Mouse (Mus musculus) forelimb bud, embryonic 11.5 days (tissue): ENCODE measurements around the gene Robo1.
A peak's percentile ranks its signal among the peaks of the same experiment; 100 is the strongest.

Experiments used
- DNase-seq: peaks from one replicate; pipeline ENCODE4 v3.0.0-alpha.2; 2012; ENCODE audit warnings: low read depth, low spot score

Robo1 gene

DNA sequence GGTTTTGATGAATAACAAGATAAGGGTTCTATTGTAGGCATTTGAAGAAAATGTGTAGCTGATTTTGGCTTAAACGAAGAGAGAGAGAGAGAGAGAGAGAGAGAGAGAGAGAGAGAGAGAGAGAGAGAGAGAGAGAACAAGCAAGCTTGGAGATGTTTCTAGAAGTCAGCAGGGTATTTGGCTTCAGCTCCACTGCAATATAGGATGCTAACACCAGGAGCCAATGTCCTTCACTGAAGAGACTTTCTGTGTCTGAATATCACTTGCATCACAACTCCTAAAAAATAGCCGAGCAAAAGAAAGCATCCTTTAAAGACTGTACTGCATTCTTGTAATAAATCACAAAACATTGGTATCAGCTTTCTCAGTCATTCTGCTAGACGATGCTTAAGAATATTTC, 503.8 kb downstream of the Robo1 start:
- DNase-seq, result no peak

DNA sequence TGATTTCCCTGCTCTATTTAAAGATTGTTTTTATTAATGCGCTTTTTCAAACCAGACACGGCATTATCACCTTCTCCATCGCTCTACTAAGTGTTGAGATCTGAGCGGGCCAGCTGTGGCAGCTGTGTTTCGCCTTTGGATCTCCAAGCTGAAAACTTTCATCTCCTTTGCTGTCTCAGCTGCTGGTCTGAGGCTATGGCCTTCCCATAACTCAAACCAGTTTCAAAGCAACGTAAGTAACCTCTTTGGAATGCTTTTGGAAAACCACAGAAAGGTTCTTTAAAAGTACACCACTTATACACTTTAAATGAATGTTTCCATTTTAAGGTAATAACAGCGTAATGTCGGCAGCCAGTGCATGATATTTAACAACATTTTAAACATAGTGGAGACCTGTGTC, 520.3 kb downstream of the Robo1 start:
- DNase-seq, result no peak

DNA sequence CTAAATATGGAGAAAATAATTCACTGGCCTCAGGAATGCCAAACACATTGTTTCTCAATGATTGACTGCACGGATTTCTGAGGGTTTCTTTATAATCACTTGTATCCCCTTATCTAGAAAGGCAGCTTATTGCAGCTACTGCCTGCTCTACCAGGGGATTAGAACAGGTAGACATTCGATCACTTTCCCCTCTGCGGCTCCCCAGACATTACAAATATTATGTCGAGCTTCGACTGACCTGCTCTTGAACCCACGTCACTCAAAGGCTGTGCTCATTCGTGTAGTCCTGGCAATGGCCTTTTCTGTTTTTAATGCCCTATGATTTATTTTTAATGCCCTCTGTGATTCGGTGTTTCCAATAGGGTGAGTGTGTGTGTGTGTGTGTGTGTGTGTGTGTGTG, 521.4 kb downstream of the Robo1 start:
- no peak for DNase-seq

DNA sequence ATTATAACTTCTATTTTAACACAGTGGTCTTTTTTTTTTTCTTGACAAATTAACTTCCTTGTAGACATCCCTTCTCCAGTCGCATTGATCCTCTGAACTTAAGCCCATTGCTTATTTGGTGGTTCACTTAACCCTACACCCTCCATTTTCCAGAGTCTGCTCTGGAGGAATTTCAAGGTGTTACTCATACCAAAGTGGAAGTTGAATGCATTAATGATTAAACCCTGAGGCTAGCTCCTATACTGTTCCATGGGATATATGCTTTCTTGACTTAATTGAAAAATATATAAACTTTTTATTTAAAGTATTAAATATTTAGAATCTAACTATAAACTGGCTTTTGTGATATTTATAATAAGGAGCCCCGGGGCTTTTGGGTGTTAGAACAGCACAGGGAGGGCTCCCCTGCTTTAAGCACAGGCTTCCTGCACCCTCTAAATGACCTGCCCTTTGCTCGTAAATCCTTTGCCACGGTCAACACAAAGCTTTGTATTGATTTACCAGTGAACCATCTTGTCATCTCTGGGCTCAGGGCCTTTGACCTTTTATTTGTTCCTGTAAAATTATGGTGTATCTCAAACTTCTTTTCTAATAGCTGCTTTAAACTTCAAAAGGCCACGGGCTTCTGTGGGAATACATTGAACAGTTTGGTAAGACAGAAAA, 522.4 kb downstream of the Robo1 start:
- no peak for DNase-seq

DNA sequence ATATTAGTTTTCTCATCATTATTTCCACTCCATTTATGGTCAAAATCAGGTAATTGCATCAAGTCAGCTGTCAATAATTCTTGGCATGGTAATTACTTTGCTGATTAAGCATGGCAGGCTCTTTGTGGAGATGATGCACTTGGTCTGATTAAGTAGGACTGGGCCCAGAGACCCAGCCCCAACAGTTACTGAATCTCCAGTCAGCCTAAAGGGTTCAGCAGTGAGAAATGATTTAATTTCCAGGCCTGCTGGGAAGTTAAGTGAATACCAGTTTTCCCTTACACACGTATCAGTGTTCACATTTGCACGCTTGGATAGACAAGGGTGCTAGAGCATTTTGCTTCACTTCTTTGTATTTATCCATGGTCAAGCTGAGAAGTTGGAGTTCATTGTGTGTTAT, 526.2 kb downstream of the Robo1 start:
- no peak for DNase-seq

DNA sequence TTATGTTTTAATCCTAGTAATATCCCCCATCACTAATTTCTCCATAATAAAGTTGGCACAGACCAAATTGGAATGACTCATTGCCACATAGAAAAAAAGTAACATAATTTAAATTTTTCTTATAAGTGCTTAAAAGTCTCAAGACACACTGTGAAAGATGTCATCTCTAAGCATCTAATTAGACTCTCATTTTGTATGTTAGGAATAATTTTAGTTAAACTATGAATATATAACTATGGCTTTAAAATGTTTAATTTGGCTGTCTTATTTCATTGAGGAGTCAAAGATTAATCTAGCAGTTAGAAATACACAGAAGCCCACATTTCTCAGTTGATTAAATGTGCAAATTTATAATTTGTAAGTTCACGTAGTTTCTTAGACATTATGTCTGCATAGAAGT, 530.9 kb downstream of the Robo1 start:
- DNase-seq, result no peak

DNA sequence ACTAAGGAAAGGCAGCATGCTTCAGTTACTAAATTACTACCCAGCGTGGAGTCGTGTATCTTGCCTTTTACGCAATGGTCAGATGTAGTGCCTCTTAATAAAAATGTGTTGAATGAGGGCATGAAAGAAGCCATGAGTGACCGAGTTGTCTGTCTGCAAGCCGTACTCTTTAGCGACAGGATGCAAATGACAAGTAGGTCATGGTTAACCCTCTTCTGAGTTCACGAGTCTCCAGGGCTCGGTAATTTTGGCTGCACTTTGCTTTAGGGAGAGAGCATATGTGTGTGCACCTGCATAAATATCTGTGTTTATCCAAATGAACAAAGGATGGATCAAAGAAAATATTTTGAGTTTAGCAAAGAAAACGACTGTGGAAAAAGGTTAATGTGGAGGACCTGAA, 533.0 kb downstream of the Robo1 start:
- DNase-seq, result no peak

DNA sequence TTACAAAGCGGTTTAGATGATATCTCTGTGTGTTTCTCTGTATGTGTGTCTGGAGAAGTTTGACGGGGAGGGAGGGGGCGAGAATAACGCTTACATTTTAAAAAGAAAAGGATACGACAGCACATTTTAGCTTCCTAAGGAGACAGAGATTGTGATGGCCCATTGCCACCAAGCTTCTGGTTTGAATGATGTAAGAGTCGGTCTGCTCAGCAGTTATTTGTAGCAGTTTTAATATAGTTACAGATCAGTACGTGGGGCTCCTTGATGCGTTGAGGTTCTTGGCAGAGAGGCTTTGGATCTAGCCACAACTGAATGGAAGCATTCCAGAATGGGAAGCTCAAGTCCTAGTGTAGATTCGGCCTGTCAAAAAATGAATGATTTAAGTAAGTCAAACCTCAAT, 546.0 kb downstream of the Robo1 start:
- no peak for DNase-seq

DNA sequence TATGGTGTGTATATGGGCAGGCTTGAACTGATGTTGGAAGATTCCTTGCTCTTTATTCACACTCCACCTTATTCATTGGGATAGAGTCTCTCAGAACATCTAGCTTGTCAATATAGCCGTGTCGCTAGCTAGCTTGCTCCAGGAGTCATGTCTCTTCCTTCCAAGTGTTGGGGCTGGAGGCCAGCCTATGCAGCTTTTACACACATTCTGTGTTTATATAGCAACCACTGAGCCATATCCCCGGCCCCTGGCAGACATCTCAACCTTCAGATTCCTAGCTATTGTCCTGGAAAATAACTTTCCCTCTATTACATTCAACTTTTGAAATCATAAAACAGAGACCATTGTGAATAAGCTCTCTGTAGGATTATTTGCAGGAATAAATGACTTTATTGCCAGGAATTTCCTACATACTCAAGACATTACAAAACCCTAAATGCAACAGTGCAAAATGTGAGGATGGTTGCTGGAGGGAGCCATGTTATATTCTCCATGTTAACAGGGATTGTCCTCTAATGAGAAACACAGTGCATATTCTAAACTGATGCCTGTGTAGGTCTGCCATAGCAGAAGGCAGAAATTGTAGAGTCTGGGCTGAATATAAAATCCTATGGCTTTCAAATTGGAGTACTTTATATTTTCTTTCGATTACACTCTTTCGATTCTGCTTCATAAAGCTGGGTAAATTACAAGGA, 546.9 kb downstream of the Robo1 start:
- DNase-seq, result no peak

DNA sequence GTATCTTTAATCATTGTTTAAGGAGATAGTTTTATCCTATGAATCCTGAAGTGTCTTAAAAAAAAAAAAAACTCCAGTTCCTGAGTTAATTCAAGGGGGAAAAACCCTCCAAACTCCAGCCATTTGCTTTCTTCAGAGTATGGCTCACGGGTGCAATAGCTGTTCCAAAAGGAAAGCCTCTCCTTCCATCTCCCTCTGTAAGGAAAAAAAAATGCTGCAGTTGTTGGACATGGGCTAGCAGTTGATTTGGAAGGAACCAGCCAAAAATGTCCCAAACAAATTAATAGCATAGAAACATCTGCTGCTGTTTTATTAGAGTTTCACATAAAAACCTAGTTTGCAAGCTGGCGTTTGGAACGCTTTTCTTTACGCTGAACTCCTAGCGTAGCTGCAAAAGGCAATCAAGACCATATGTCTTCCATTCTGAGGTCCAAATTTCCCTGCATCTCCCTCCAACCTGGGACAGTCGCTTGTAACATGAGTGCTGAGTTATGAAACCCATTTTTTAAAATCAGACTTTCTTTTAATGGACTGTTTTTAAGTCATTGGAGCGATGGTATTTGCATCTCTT, 553.7 kb downstream of the Robo1 start:
- DNase-seq, result peak; percentile 70

DNA sequence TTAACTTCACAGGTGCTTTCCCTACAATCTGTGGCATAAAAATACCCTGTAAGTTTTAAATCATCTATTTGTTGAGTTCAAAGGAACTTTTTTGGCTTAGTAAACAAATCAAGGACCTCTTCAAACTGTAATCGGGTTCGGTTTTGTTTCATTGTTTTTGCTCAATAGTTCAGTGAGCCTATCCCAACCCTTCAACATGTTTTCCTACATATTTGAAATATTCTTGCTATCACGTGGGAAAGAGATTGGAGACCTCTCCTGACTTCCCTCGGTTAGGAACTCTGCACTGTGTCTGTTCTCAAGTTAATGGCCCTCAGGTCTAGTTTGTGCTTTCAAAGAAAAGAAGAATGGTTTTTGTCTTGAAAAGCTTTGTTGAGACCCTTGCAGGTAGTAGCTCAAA, 557.9 kb downstream of the Robo1 start:
- no peak for DNase-seq

DNA sequence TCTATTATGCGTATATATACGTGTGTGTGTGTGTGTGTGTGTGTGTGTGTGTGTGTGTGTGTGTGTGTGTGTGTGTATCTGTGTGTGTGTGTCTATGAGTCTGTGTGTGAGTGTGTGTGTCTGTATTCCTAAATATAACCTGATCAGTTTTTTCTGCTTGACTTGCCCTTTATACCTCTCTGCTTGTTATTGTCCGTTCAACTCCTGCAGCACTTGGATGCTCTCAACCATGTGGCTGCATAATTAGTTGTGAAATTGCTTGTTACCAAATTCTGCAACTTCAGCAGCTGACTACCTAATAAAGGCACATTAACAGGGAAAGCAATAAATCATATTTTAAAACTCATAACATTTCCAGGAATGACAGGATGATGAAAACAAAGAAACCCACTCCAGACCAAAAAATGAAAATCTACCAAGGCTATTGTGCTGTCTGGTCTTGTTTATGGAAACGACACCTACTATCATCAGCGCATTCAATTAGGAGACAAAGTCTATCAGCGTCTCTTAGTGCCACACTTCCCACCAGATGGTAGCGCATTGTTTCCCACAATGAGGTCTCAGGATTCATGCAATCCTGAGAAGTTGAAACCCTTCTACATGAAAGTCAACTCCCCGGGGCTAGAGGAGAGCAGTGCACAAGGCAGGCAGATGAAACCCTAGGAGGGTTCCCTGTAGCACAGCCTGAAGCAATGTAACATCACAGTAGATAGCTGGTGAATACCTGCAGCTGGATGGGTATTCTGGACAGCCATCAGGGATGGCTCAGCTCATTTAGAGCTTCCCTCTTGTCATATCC, 567.0 kb downstream of the Robo1 start:
- no peak for DNase-seq

DNA sequence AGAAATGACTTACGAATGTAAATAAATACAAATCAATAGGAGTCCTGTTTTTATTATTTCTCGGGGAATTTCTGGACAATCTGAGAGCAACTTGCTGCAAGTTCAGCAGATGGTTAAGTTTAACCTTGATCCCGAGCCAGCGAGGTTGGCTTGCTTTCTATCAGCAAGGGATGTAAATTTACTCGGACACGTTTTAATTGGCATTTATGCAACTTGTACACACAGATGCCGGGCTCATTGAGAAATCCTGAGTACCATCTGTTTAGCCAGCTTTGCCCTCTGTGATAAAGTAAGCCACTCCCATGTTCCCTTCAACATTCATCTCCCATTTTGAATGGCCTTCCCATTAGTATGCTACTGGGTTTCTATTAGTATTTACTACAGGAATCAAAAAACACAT, 580.0 kb downstream of the Robo1 start:
- no peak for DNase-seq

DNA sequence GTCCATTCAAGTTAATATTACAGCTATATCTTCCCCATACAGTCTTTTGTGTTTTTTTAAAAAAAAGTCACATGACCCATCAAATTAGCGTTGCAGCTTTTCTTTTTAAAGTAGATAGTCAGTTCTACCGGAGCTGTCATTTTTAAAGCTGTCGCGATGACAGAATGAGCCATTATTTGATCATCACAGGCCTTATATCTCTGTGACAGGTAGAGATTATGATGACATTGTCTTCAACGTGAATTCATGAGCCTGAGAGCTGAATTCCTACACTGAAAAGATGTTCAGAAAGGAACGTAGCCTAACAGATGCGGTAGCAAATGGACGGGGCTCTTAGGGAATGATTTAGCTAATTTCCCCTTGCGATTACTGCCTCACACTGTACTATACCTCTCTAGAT, 581.3 kb downstream of the Robo1 start:
- DNase-seq, result no peak

DNA sequence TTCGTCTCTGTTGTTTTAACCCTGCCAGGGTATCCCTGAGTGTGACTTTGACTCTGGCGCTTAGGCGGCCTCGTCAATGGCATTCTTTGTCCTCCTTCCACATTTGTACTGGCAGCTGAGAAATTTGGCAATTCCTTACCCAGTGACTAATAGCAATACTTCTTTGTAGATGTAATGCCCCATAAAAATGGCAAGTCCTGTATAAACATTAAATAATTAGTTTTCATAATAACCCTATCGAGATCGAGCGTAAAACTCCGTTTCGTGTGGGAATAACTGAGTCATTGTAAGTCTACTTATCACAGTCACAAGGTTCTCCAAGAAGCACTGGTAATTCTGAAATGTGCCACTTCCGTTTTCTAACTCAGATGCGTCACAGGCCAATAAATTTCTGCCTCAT, 589.0 kb downstream of the Robo1 start:
- DNase-seq, result no peak

DNA sequence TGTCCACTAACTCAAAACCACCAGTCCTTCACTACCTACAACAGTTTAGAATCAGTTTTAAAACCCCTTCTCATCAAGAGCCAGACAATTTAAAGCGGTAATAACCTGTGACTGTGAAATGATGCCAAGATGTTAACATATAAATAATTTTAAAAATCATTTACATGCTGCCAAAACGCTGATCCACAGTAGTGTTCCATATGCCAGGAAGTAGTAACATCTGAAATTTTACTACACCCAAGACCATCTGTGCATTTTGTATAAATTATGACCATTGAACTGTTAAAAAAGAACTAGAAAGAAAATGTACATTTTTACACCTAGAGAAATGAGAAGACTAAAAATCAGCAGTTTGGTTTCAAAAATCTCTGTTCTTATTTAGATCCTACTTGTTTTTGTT, 600.8 kb downstream of the Robo1 start:
- DNase-seq, result no peak

DNA sequence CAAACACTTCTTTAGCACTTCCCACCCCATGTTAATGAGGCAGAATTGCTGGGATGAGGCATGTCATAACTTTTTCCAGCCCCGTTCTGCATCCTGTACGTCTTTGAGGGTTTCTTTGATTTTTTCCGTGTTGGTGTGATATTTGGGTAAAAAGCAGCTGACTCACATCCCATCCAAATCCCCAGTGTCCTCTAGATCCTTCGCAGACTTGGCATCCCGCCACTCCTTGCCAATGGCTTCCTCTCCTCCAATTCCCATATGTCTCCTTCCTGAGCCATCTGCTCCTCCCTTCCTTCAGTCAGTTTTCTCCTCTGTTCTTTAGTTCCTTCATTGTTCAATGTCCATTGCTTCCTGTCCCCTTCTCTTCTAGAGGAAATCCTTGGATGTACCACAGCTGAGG, 605.0 kb downstream of the Robo1 start:
- no peak for DNase-seq

DNA sequence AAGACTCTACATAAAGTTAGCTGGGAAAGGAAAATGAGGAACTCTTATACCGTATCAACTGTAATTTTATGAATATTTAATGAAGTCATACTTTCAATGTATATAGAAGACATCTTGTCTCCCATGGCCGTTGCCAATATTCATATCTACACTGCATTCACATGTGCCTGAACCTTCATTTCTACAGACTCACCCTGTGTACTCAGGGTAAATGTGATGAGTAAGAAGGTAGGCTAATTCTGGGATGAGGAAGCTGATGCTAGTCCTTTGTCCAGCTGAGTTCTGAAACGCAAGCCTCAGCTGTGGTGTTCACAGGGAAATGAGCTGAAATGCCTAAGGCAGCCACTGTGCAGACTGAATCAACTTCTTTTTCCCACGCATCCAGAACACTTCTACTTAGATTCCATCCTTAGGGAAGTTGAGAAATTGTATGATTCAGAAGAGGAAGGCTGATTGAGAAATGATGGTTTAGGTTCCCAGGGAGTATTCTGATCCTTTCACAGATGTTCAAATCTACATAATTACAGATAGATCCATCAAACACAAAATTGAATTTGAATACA, 606.0 kb downstream of the Robo1 start:
- no peak for DNase-seq

DNA sequence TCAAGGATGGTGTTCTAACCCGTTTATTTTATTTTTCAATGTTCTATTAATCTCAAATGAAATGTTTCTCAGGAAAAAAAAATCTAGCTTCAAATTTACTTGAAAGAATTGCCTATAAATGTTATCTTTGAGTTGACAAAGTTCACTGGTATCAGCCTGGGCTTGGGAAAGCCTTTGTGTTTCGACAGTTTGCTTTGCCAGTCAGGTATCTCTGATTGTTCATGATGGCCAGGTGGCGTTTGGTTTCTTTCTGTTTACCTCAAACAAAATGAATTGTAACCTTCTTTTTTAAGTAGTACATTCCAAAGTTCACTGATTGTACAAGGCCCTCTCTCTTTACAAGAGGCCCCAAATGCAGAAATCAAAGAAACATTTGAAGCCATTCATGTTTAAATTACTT, 611.9 kb downstream of the Robo1 start:
- no peak for DNase-seq

DNA sequence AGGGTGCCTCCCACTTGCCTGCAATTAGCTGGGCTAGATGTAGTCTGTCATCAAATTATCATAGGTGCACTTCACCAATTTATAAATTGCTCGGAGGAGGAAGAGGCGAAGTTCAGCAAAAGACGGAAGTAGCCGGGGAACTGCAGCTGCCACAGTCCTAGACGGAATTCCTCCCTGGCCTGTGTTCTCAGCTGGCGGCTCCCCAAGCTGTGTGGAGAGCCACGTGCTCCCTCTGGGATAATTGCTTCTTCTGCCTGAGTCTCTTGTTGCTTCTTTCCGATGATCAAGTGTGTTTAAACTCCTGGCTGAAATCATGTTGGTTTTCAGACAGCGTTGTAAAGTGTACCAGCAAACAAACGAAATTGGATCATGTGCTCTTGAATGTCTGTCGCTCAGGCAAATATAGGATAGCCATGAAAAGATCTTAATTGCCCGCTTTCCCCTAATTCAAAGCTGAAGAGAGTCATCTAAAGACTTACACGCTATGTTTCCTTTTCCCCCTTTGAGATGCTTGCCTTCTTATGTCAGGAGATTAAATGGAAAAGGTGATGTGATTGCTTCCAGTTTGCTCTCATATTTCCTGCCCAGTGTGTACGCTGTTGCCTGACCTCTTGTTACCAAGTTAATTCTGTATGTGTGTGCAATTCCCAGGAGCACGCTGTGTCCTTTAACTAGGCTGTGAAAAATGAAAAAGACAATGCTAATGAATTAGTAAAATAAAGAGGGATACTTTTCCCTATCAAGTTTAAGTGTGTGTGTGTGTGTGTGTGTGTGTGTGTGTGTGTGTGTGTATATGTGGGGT, 616.5 kb downstream of the Robo1 start:
- peak; percentile 62 for DNase-seq

DNA sequence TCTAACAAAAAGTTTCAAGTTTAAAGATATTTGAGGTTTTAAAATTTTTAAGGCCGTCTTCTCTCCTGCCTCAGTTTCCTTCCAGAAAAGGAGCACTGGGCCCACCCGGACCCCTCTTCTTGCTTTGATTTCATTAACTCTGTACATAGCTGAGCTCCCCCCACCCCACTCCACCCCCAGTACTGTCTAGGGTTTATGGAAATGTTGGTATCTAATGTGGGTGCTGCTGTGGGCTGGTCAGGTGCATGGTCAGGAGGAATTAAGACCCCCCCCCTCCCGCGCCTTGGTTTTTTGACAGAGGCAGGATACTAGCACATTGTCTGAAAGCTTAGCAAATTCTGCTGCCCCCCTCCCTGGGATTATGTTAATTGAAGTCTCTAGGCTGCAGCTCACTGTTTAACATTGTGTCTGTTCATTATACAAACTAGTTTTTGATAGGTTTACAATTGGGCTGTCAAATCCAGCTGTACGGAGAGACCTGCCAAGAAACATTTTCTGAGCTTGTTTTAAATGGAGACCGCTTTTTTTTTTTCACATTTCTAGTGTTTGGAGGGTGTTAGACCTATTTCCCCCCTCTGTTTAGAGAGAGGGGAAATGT, 620.5 kb downstream of the Robo1 start:
- no peak for DNase-seq
